Mouse (Mus musculus): Measurements from ENCODE around the gene Tgfbrap1.

The Tgfbrap1 gene

DNA sequence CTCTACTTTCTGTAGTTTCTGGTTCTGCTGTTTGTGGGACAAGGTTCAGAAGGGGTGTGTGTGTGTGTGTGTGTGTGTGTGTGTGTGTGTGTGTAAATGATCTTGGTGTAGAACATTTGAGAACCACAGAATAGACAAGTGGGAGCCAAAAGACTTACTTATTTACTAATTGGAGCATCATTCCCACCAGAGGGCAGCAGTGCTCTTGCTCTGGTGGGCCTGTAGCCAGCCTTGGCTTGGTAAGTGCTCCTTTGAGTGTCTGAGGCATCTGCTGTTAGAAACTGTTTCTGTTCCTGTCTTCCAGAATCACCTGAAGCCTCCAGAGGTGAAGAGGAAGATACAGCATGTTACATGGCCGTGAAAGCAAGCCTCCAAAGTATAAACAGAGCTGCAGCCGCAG, 14.4 kb upstream of the Tgfbrap1 start:
- no peak for DNase-seq (ENCODE audit: extremely low spot score, low read depth, low spot score)

DNA sequence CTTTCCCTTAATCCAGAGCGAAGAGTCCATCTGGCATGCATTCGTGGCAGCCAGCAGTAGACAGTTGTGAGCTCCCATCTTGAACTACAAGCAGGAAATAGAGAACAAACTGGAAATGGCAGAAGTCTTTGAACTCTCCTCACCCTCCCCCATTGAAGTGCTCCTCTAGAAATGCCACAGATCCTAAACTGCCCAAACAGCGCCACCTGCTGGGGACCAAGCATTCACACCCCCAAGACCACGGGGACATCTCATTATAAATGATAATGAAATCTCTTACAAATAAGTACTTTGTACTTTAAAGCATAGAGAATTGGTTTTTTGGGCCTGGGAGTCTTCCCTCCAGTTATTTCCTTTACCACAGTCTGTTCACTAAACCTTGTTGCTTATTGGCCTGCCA, 12.1 kb upstream of the Tgfbrap1 start:
- no peak for DNase-seq (ENCODE audit: extremely low spot score, low read depth, low spot score)

- DNase-seq (ENCODE audit: extremely low spot score, low read depth, low spot score) = no peak
Observed at GRCm38 (mm10) chr1:43108729-43109128, 10.3 kb upstream of the Tgfbrap1 start.

- DNase-seq (ENCODE audit: extremely low spot score, low read depth, low spot score) = no peak
Observed at GRCm38 (mm10) chr1:43094206-43094605, 4.2 kb downstream of the Tgfbrap1 start.

DNA sequence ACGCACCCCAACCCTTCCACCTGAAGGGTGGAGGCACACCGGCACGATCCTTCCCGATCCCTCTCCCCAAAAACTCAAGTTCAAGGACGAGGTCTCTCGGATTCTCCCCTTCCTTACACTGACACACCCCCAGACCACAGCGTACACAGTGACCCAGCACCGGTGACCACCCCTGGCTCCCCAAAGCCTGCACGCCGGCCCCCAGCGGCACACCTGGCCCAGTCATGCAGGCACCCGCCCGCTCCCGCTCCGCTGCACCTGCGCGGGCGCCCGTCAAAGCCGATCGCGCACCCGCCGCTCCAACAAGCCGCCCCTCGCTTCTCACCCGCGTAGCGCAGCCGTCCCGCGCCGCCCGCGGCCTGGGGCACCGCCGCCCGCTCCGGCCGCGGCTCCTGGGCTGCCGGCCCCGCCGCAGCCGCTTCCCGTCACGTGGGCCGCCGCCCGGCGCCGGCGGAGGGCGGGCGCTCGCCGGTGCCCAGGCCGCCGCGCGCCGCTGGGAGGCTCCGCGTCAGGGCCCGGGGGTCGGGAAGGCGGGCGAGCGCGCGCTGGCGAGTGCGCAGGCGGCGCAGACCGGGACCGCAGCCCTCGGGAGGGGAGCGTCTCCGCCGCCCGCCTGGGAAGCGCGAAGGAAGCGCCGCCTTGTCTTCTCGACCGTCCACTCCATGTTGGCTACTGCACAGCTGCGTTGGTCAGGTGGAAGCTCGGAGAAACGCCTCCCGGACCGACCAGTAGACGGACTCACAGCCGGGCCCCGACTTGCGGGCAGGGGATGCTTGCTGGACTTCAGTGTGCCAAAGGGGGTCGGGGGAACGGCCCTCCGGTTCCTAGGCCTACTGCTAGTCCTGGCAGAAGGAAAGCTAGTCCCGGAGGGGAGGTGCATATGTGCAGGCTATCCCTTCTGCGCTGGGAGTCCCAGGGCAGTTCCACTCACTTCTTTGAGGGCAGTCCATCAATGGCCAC, 6.1 kb downstream of the Tgfbrap1 start:
- no peak for DNase-seq (ENCODE audit: extremely low spot score, low read depth, low spot score)

DNA sequence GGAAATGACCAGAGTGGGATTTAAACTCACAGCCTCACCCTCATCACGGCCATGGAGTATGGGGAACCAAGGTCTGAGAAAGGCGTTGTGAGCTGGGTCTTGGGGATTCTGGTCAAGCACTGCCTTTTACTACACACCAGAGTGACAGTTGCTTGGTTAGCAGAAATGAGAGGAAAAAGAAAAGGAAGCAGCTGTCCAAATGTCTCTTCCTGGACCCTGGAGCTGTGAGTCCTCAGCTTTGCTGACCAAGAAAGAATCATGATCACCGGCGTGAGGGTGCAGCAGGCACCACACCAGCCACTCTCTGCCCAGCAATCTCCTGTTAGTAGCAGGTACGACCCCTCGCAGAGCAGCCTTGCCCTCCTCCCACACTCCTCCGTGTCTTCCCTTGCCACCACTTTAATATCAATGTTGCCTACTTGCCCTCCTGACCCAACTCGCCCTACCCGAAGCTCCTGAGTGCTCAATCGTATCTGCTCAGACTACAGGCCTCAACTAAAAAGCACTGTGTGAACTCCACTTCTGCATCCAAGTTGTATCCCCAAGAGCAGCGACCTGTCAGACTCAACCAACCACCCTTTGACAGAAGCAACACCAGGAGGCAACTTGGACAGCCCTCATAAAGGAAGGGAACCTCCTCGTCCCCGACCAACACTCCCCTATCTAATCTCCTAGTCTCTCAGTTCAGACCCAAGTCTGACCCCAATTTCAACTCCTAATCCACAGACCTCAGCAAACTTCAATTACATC, 7.0 kb downstream of the Tgfbrap1 start:
- no peak for DNase-seq (ENCODE audit: extremely low spot score, low read depth, low spot score)

- DNase-seq (ENCODE audit: extremely low spot score, low read depth, low spot score) = no peak
Observed at GRCm38 (mm10) chr1:43090418-43090817, 8.0 kb downstream of the Tgfbrap1 start.

GRCm38 (mm10) chr1:43082946-43083345, 15.5 kb downstream of the Tgfbrap1 start:
- DNase-seq (ENCODE audit: extremely low spot score, low read depth, low spot score) = no peak

DNA sequence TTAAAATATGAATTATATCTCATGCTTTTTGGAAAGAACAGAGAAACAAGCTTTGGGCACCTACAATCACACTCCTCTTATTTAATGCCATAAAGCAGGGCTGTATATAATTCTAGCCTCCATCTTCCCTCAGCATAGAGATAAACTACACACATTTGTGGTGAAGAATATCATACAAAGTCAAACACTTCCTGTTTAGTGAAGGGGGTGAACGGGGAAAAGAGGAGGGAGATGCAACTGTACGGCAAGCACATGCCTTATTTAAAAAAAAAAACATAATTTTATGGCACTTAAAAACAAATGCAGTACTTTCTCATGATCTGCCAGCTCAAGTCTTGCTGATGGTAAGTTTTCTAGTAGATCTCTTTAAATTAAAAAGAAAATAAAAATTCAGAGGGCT, 20.3 kb downstream of the Tgfbrap1 start:
- DNase-seq (ENCODE audit: extremely low spot score, low read depth, low spot score) = no peak

DNA sequence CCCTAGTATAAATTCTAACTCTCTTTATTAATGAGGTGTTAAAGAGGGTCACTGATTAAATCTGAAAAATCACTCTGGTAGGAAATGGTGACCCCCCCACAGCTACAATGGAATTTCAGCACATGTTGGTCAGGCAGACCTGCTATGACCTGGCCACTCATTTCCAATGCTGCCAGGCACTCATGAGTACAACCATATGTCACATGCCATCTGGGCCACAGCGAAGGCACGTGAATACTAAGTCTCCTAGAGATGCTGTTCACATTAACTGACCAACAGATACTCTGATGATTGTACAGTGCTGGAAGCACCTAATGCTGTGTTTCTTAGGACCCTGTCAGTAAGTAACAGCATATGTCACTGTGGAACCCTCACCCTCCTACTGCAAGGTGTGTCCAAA, 23.6 kb downstream of the Tgfbrap1 start:
- no peak for DNase-seq (ENCODE audit: extremely low spot score, low read depth, low spot score)

DNA sequence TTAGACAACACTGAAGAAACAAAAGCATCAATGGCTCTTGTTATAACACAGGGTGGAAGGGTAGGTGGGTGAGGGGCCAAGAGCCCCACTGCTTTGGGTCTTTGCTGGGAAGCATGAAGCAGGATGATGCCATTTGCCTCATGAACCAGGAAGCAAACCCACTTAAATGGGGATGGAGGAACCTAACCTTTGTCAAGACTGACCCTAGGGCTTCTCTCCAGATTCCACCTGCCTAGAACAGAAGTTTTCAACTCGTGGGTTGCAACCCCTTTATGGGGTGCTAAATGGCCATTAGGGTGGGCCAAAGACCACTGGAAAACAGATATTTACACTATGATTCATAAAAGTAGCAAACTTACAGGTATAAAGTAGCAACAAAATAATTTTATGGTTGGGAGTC, 25.9 kb downstream of the Tgfbrap1 start:
- no peak for DNase-seq (ENCODE audit: extremely low spot score, low read depth, low spot score)

- DNase-seq (ENCODE audit: extremely low spot score, low read depth, low spot score) = no peak
Observed at GRCm38 (mm10) chr1:43072028-43072427, 26.4 kb downstream of the Tgfbrap1 start.

GRCm38 (mm10) chr1:43070726-43071125, 27.7 kb downstream of the Tgfbrap1 start:
- no peak for DNase-seq (ENCODE audit: extremely low spot score, low read depth, low spot score)

DNA sequence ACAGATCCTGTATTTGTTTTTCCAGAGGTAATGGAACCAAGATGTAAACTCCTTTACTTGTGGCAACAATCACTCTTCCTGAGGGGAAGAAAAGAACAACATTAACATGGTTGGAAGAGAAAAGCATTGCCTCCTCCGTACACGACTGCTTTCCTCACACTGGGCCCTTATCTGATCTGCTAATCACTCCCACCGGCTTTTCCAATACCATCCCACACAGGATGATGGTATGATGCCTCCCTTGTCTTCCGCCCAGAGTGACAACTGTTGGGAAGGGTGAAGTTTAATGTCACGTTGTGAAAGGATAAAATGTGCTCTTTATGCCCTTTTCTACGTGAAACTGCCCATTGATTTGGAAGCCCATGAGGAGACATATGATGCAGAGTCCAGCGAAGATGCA, 30.9 kb downstream of the Tgfbrap1 start:
- DNase-seq (ENCODE audit: extremely low spot score, low read depth, low spot score) = no peak

GRCm38 (mm10) chr1:43066573-43066972, 31.9 kb downstream of the Tgfbrap1 start:
- no peak for DNase-seq (ENCODE audit: extremely low spot score, low read depth, low spot score)

DNA sequence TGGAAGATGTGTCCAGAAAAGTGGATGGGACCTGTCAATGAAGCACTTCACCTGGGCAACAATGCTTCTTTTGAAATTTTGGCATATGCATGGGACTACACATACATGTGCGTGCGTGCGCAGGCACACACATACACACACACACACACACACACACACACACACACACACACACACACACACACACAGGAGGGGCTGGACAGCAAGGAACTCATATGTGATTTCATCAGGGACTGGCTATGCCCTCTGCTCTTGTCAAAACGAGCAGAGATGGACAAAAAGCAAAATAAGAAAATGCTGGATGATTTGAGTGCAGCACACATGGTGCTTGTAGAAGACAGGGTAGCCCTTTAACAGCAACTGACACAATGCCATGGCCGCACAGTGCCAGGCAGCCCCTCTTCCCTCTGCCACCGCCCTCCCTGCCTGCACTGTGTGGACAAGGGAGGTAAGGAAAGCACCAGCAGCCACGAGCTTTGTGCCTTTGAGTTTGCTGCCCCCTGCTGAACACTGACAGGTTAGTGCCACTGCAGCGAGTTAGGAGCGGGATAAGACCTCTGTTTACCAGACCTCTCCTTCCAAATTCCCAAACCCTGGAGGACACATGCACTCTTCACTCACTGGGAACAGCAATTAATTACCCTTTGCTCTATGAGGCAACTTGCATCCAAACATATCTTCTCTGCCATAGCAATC, 32.7 kb downstream of the Tgfbrap1 start:
- DNase-seq (ENCODE audit: extremely low spot score, low read depth, low spot score) = peak; percentile 37

DNA sequence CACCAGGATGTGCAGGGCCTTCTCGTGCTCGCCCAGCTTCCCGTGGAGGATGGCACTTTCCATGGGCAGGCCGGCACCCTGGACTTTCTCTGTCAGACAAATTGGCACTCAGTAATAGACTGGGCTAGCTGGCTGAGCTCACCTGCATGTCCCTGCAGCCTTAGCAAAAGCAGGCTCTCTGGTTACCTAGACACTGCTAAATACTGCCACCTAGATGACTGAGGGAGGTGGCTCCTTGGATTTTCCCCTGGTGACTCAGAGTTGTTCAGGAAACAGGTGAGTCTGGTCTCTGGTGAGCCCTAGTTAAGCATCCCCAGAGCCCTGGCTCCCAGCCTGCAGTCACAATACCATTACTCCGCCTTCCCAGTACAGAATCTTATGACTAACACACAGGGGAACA, 46.5 kb downstream of the Tgfbrap1 start:
- DNase-seq (ENCODE audit: extremely low spot score, low read depth, low spot score) = no peak

- no peak for DNase-seq (ENCODE audit: extremely low spot score, low read depth, low spot score)
Observed at GRCm38 (mm10) chr1:43047811-43048210, 50.6 kb downstream of the Tgfbrap1 start.

DNA sequence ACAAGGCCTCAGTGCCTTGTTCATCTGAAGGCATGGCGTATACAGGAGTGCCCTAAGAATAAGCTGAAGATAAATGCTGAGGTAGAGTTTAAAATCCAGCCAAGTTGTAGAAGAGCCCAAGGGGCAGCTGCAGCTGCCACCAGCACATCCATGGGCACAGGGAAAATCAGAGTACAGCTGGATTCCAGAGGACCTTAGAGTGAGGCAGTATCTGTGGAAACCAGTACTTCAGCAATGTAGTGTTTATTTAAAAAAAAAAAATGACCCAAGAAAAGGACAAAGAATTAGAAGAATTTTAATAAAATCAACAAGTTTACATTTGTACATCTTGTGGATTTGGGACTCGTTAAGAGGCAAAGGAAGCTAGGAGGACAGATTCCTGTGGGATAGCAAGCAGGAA, 51.4 kb downstream of the Tgfbrap1 start:
- DNase-seq (ENCODE audit: extremely low spot score, low read depth, low spot score) = no peak

DNA sequence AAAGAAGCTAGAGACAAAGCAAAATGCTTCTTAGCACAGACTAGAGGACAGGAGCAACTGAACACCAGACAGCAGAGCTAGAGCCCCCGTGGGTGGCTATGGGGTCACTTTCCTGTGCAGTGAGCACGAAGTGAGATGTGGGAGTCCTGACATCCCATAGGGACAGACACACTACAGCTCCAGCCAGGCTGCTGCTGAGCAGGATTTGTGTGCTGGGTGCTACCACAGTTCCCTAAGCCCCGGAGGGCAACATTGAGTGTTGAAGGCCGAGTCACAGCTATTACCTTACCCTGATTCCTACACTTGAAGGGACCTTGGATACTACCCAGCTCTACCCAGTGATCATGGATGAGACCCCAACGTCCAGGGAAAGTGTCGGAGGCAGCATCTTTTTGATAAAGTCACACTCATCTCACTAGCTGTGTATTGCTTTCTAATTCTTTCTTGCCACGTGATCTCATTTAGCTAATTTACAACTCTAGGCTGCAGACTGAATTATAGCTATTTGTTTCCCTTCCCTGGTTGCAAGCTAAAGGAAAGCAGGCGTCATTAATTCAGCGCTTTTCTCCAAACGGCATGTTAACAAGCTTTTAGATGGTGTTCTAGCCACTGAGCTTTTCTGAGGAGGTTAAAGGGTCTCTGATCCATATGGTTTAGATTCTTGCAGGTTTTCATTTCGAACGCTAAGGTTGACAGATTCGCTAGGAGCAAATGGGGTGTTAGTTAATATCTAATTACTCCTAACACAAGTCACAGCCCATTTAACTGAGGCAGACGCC, 53.0 kb downstream of the Tgfbrap1 start:
- peak; percentile 67 for DNase-seq (ENCODE audit: extremely low spot score, low read depth, low spot score)

- no peak for DNase-seq (ENCODE audit: extremely low spot score, low read depth, low spot score)
Observed at GRCm38 (mm10) chr1:43042271-43042670, 56.2 kb downstream of the Tgfbrap1 start.

All from hindlimb bud, embryonic 11.5 days (tissue).